Mouse (Mus musculus) spleen, postnatal 10 days (tissue): Measurements from ENCODE around the gene Hist2h2ac.
A peak's percentile ranks its signal among the peaks of the same experiment; 100 is the strongest.

Experiments used
- DNase-seq, 2 experiments: peaks; one replicate each; pipeline ENCODE4 v3.0.0; 2021 to 2022; ENCODE audit warnings: low spot score in 2 of 2

Gene Hist2h2ac

DNA sequence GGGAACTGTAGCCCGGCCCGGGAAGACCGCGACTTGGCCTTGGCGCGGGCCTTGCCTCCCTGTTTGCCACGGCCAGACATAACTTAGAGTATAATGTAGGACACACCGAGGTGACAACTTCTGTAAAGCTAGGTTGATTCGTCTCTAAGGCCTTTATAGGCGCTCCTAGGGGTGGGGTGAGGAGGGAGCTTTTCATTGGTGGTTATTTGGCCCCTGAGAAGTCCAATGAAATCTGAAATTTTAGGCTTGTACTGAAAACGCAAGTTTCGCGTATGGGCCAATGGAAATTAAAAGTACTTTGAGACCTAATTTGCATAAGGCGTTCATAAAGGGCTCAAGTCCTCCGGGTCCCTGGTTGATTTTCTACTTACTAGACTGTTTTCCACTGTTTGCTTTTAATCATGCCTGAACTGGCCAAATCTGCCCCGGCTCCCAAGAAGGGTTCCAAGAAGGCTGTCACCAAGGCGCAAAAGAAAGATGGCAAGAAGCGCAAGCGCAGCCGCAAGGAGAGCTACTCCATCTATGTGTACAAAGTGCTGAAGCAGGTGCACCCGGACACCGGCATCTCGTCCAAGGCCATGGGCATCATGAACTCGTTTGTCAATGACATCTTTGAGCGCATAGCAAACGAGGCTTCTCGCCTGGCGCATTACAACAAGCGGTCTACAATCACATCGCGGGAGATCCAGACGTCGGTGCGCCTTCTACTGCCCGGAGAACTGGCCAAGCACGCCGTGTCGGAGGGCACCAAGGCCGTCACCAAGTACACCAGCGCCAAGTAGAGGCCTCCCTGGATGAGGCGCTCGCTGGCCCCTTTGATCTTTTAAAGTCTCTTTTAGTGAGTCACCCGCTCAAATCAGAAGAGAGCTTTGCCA, at the start of gene Hist2h2ac, which contains the start of gene Hist2h2be:
Hist2h2ac (minus strand) TSS at position 116 of the 875 bp plus-strand sequence.
Hist2h2be (plus strand) TSS at position 355 of the 875 bp plus-strand sequence.
- peak; percentile 88 to 96 for DNase-seq

- DNase-seq, result peak; percentile 92 to 97
Observed at GRCm38 (mm10) chr3:96269511-96270474, 49.1 kb upstream of the Hist2h2ac start, which contains the start of gene Hist2h2bb. TSS of gene Hist2h2bb (plus strand) at chr3:96269752.

- peak; percentile 57 to 71 for DNase-seq
Observed at GRCm38 (mm10) chr3:96268776-96269378, 48.2 kb upstream of the Hist2h2ac start.

- peak; percentile 88 to 95 for DNase-seq
Observed at GRCm38 (mm10) chr3:96268051-96268775, 47.5 kb upstream of the Hist2h2ac start, which contains the start of gene Hist2h3b. TSS of gene Hist2h3b (plus strand) at chr3:96268654.

GRCm38 (mm10) chr3:96267541-96267940, 46.9 kb upstream of the Hist2h2ac start:
- peak in 1 of 2 experiments; percentile 44 for DNase-seq

DNA sequence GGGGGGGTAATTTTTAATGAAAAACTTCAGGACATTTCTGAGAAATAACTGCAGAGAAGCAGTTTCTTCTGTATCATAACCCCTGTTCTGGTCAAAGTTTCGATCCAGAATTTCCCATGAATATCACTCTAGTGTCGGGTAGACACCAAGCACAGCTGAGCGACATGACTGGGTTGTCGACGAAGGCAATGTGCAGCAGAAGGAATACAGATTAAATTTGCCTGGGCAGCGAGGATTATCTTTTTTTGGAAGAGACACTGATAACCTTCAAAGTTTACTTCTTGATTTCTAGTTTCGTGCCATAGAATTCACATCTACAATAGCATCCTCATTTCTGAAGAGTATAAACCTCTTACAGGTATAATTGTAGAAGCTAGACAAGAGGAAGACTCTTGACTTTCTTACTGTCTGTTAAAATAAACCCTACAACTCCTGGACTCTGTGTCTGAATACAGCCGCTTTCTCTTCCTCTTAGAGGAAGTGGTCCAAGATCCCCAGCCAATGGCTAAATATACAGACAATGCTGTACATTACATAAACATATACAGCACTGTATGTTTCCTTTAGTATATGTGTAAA, 45.5 kb upstream of the Hist2h2ac start:
- DNase-seq, result peak in 1 of 2 experiments; percentile 34

DNA sequence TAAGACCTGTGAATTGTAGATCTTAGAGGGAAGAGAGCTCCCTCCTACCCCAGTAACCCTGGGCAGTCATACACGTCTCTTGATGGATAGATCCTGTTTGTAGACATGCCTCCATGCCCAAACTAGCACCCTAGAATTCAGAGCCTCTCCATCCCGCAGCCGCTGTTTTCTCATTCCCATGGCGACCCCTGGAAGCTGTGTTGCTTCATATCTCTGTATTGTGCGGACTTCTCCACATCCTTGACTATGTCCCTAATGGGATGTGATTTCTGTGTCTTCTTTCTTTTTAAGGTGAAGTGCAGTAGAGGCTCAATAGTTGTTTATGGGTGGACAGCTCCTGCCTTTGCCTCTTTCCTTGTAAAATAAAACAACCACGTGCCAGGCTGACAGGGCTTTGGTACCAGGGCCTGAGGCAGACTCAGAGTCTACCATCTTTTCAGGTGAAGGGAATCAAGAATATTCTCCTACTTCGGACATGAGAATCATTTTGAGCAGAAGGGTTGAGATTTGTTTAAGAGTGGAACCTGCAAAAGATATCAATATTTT, 43.8 kb upstream of the Hist2h2ac start:
- no peak for DNase-seq

DNA sequence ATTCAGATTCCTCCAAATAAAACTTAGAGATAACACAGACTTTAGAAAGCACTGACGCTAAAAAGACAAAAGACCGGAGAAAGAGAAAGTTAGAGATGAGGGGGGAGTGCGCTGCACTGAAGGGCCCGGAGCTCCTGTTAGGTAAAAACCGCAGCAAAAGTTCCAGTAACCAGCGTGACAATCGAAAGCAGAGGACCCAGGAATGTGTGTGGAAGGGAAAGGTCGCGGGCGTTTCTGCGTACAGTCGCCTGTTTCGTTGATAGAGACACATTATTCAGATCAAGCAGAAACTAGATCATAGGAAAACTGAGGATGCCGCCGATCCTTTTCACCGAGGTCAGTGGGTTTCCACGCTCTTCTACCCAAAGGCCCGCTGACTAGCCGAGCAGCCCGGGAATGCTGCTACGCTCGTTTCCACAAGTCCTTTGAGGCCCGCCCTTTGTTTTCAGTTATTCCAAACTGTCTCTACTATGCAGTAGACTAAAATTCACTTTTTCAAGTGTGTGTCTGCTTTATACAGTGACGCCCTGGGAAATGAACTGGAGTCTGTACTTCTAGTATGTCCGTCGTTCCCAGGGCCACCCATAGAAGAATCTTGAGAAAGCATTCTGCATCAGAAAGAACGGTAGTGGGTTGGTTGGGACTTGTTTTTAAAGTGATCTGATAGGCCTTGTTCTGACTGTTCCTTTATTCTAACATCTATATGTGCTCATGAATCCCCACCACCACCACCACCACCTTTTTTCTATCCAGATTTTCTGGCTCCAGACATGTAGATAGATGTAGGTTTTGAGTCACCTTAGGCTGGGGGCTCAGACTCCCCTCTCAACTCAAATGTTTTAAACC, 43.1 kb upstream of the Hist2h2ac start:
- DNase-seq, result peak; percentile 61 to 74

DNA sequence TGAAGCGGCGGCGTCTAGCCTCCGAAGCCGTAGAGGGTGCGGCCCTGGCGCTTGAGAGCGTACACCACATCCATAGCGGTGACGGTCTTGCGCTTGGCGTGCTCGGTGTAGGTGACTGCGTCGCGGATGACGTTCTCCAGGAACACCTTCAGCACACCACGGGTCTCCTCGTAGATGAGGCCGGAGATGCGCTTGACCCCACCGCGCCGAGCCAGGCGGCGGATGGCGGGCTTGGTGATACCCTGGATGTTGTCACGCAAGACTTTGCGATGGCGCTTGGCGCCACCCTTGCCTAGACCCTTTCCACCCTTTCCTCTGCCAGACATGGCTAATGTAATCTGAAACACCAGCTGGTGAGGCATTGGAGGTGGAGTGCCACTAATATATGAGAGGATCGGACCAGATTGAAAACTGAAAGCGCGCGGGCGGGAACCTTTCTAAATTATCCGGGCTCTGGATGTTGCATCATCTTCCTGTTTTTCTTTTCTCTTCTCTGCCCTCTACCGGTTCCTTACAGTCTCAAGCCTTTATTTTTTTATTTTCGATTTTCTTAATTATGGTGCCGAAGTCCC, 42.4 kb upstream of the Hist2h2ac start, which contains the start of gene Hist2h4:
Hist2h4 (minus strand) TSS at position 333 of the 572 bp plus-strand sequence.
- peak; percentile 96 to 99 for DNase-seq

DNA sequence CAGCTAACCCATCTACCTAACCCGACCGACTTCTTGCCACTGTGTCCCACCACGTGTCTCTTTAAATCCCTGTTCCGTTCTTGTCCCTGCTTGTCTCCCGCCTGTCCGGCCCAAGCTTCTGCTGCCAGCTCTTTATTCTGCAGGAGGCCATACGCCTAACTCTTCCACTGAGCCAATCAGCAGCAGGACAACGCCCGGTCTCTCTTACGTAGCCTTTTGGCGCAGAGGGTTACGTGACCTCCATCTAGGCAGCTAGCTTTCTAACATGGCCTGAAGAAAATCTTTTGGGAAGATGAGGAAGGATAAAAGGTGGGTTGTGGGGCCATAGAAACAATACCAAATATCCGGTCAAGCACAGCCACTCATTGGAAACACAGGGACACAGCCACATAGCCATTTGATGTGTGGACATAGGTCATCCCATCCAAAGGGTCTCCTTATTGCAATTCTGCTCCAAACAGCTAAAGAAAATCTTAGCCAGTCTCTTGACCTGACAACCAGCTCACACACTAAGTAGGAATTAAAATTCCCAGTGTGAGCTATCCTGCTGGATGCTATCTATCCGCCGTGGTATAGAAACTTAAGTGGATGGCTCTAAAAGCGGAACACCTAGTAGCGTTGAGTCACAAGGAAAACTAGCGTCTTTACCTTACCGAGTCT, 41.7 kb upstream of the Hist2h2ac start:
- DNase-seq, result peak; percentile 74 to 84

DNA sequence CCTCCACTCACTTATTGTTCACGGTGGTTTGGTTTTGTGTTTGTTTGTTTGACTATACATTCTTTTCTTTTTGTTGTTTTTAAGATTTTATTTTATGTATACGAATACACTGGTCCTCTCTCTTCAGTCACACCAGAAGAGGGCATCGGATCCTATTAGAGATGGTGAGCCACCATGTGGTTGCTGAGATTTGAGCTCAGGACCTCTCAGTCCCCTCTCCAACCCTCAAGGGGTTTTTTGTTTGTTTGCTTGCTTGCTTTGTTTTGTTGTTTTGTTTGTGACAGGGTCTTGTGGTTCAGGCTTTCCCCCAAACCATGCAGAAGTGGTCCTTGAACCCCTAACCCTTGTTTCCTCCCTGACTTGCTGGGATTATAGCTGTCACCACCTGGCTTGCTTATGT, 40.9 kb upstream of the Hist2h2ac start:
- DNase-seq, result no peak

GRCm38 (mm10) chr3:96260220-96260619, 39.5 kb upstream of the Hist2h2ac start:
- no peak for DNase-seq

- DNase-seq, result no peak
Observed at GRCm38 (mm10) chr3:96257190-96257589, 36.5 kb upstream of the Hist2h2ac start.

- DNase-seq, result no peak
Observed at GRCm38 (mm10) chr3:96255926-96256593, 35.4 kb upstream of the Hist2h2ac start.

DNA sequence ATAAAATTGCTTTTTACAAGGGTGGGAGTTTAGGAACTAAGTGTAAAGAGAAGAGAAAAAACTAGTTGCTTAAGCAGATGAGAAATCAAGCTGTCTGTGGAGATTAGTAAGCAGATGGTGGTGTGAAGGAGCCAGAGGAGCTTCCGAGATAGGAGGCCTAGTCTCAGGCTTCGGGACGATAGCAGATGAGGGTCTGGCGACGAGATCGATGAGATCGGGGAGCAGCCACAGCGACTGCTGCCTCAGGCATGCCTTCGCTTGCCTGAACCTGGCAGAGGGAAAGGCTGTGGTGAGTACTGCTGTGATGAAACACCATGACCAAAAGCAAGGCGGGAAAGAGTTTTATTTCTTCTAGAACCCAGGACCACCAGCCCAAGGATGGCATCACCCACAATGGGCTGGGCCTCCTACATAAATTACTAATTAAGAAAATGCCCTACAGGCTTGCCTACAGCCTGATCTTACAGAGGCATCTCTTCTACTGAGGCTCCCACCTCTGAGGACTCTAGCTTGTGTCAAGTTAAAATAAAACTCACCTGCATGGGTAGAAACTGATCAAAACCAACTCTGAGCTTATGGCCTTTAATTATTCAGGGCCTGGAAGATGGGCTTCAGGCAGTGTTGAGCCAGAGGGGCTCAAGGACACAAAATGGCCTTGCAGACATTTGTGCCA, 34.1 kb upstream of the Hist2h2ac start:
- peak in 1 of 2 experiments; percentile 57 for DNase-seq

GRCm38 (mm10) chr3:96251787-96252186, 31.1 kb upstream of the Hist2h2ac start:
- DNase-seq, result no peak

GRCm38 (mm10) chr3:96250890-96251289, 30.2 kb upstream of the Hist2h2ac start:
- DNase-seq, result no peak
